Mouse (Mus musculus) kidney, postnatal 0 days (tissue): Measurements from ENCODE around the gene Has3. TPM values are rescaled to one million over a fixed set of nuclear protein-coding genes. Genes with fewer than 3 reads are reported as not detected.

Experiments used
- ATAC-seq: fragments of 200-750 bp; cut with Nextera tagmentation; replicated peaks from 2 replicates; pipeline ENCODE4 v1.8.0; 2017; ENCODE audit warnings: low read depth, moderate number of reproducible peaks, moderate TSS enrichment, moderate library complexity; ENCODE audit not compliant: low FRiP score
- DNase-seq: peaks from one replicate; pipeline ENCODE4 v3.0.0-alpha.2; 2016; ENCODE audit warnings: low spot score
- H3K27ac ChIP-seq: fragments of 300-500 bp; sonication (generic); 2 replicates; pipeline ENCODE4 v1.5.1; 2014; ENCODE audit warnings: mild to moderate bottlenecking
- H3K27me3 ChIP-seq: fragments of 300-500 bp; sonication (generic); 2 replicates; pipeline ENCODE4 v1.6.1; 2014; ENCODE audit warnings: low read length, mixed read lengths; ENCODE audit not compliant: insufficient read depth
- H3K36me3 ChIP-seq: fragments of 300-500 bp; sonication (generic); 2 replicates; pipeline ENCODE4 v1.6.1; 2014; ENCODE audit warnings: low read length, mixed read lengths; ENCODE audit not compliant: insufficient read depth
- H3K4me1 ChIP-seq: fragments of 300-500 bp; sonication (generic); replicated peaks from 2 replicates; pipeline ENCODE4 v1.6.1; 2014; ENCODE audit warnings: antibody characterized with exemption, low read length, mixed read lengths; ENCODE audit not compliant: insufficient read depth
- H3K4me2 ChIP-seq: fragments of 300-500 bp; sonication (generic); 2 replicates; pipeline ENCODE4 v1.6.1; 2014; ENCODE audit warnings: mild to moderate bottlenecking, low read length, moderate library complexity, mixed read lengths
- H3K4me3 ChIP-seq: fragments of 300-500 bp; sonication (generic); replicated peaks from 2 replicates; pipeline ENCODE4 v1.5.1; 2014; ENCODE audit warnings: low read depth, low read length
- H3K9ac ChIP-seq: fragments of 300-500 bp; sonication (generic); 2 replicates; pipeline ENCODE4 v1.6.1; 2014; ENCODE audit warnings: low read depth, low read length
- H3K9me3 ChIP-seq: fragments of 300-500 bp; sonication (generic); replicated peaks from 2 replicates; pipeline ENCODE4 v1.6.1; 2016; ENCODE audit warnings: low read length, inconsistent platforms, mixed read lengths
- CTCF ChIP-seq: IDR thresholded peaks from 2 replicates; pipeline ENCODE4 v1.5.1; 2016; ENCODE audit warnings: antibody characterized with exemption, low read depth, mild to moderate bottlenecking, moderate library complexity
- WGBS: fragments of 180-500 bp; shearing (Covaris S2); extraction: QIAGEN DNeasy Blood & Tissue Kit; methylation state at CpG from one replicate; pipeline ENCODE4 v1.1.7; 2014; 5-methylcytosine and 5-hydroxymethylcytosine counted together
- polyA plus RNA-seq: library from polyadenylated mRNA; unstranded; fragments of >200 nt; fragmentation: Nextera tagmentation; extraction: Ambion mirVana; gene quantifications from 2 replicates; pipeline ENCODE4 v1.2.1, GENCODE M21; 2015

Gene Has3
- polyA plus RNA-seq, 1 experiment from 2014 or later, result 0.54 TPM

- DNase-seq, result no peak
- peaks cover 34% of the 10 kb centered on the region; the same call in 1 of the 2 replicates for H3K36me3 ChIP-seq
- TF ChIP-seq CTCF, result no peak
Observed at GRCm38 (mm10) chr8:106899473-106899872, 29.4 kb downstream of the Has3 start.

GRCm38 (mm10) chr8:106905727-106906480 lies 35.9 kb downstream of the Has3 start:
- no peak overlapping the region for H3K9ac ChIP-seq
- H3K27me3 ChIP-seq, result no peaks in the 10 kb centered on the region
- H3K4me2 ChIP-seq, result no peak overlapping the region
- DNase-seq (peak; percentile 74), ATAC-seq (no peak)
- peak; percentile 71 for TF ChIP-seq CTCF
- WGBS, result 90% methylated on average over 17 of the region's 17 CpGs
- H3K4me1 ChIP-seq, result no peaks in the 10 kb centered on the region
- H3K27ac ChIP-seq, result no peak overlapping the region
- no peak overlapping the region for H3K4me3 ChIP-seq
- H3K9me3 ChIP-seq, result no peaks in the 10 kb centered on the region
- H3K36me3 ChIP-seq, result peaks cover 50% of the 10 kb centered on the region

More at GRCm38 (mm10) chr8:106899473-106899872, 29.4 kb downstream of the Has3 start:
- no peak overlapping the region for H3K4me3 ChIP-seq
- 90% methylated on average over 5 of the region's 5 CpGs for WGBS
- H3K9ac ChIP-seq, result no peak overlapping the region
- no peak overlapping the region for H3K27ac ChIP-seq
- H3K4me1 ChIP-seq, result no peaks in the 10 kb centered on the region
- H3K9me3 ChIP-seq, result no peaks in the 10 kb centered on the region
- ATAC-seq, result no peak
- H3K27me3 ChIP-seq, result no peaks in the 10 kb centered on the region
- H3K4me2 ChIP-seq, result no peak overlapping the region

DNA sequence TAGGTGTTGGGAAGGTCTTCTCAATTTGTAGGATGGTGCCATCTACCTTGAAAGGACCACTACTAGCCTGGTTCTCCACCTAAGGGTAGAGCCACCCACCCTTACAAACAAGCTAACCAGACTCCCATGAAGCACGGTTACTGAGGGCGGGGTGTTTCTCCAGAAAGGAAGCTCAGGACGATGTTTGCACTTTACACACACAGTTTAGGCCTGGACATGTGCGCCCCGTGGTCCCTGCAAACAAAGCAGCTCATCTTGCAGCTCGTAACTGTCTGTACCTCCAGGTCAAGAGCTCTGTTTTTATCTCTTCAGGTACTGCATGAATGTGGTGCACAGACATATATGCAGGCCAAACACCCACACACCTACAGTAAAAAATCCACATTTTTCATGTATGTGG lies 36.6 kb downstream of the Has3 start:
- Histone ChIP-seq H3K27me3 (no peaks in the 10 kb centered on the region), H3K9ac (no peak overlapping the region), H3K9me3 (no peaks in the 10 kb centered on the region), H3K4me2 (no peak overlapping the region), H3K36me3 (peaks cover 52% of the 10 kb centered on the region), H3K4me3 (no peak overlapping the region), H3K4me1 (no peaks in the 10 kb centered on the region), H3K27ac (no peak overlapping the region)
- WGBS, result 90% methylated on average over 6 of the region's 6 CpGs
- DNase-seq, result no peak
- TF ChIP-seq CTCF, result no peak
- no peak for ATAC-seq

- ATAC-seq, result no peak
- Histone ChIP-seq H3K27ac (no peak overlapping the region), H3K36me3 (peaks cover 57% of the 10 kb centered on the region), H3K4me1 (no peaks in the 10 kb centered on the region), H3K27me3 (no peaks in the 10 kb centered on the region), H3K4me2 (no peak overlapping the region), H3K9me3 (no peaks in the 10 kb centered on the region), H3K9ac (no peak overlapping the region), H3K4me3 (no peak overlapping the region)
- DNase-seq, result no peak
- no peak for TF ChIP-seq CTCF
- 79% methylated on average over 6 of the region's 6 CpGs for WGBS
Observed at GRCm38 (mm10) chr8:106907450-106907849, 37.4 kb downstream of the Has3 start.

- no peak for DNase-seq
- WGBS, result 66% methylated on average over 7 of the region's 7 CpGs
- H3K4me1 ChIP-seq, result no peaks in the 10 kb centered on the region
- H3K9me3 ChIP-seq, result no peaks in the 10 kb centered on the region
- H3K4me3 ChIP-seq, result no peak overlapping the region
- H3K9ac ChIP-seq, result no peak overlapping the region
- H3K4me2 ChIP-seq, result no peak overlapping the region
- no peak for ATAC-seq
- H3K36me3 ChIP-seq, result peaks cover 59% of the 10 kb centered on the region
- H3K27me3 ChIP-seq, result no peaks in the 10 kb centered on the region
- no peak for TF ChIP-seq CTCF
- H3K27ac ChIP-seq, result no peak overlapping the region
Observed at GRCm38 (mm10) chr8:106908291-106908690, 38.2 kb downstream of the Has3 start.

- H3K4me2 ChIP-seq, result no peak overlapping the region
- H3K4me3 ChIP-seq, result no peak overlapping the region
- H3K36me3 ChIP-seq, result peaks cover 66% of the 10 kb centered on the region
- no peaks in the 10 kb centered on the region for H3K4me1 ChIP-seq
- 96% methylated on average over 10 of the region's 10 CpGs for WGBS
- no peak for DNase-seq
- H3K27me3 ChIP-seq, result no peaks in the 10 kb centered on the region
- ATAC-seq, result no peak
- H3K27ac ChIP-seq, result no peak overlapping the region
- H3K9ac ChIP-seq, result no peak overlapping the region
- TF ChIP-seq CTCF, result no peak
- H3K9me3 ChIP-seq, result no peaks in the 10 kb centered on the region
Observed at GRCm38 (mm10) chr8:106913631-106914030, 43.6 kb downstream of the Has3 start.
